Mouse (Mus musculus) thymus, adult 2 months (tissue): ENCODE results near the gene Stag1.

Experiments used
- CTCF ChIP-seq: fragments of 200-500 bp; IDR thresholded peaks from 2 replicates; pipeline ENCODE4 v1.5.1; 2012; ENCODE audit warnings: mild to moderate bottlenecking, control low read depth, low read length, moderate library complexity, borderline replicate concordance; ENCODE audit not compliant: control insufficient read depth, poor library complexity, insufficient read depth; ENCODE audit errors: extremely low read depth
- POLR2A ChIP-seq: fragments of 200-500 bp; IDR thresholded peaks from 2 replicates; pipeline ENCODE4 v1.6.1; 2012; ENCODE audit warnings: mild to moderate bottlenecking, low read length, control low read depth, moderate library complexity; ENCODE audit not compliant: control insufficient read depth, poor library complexity, insufficient read depth; ENCODE audit errors: extremely low read depth

DNA sequence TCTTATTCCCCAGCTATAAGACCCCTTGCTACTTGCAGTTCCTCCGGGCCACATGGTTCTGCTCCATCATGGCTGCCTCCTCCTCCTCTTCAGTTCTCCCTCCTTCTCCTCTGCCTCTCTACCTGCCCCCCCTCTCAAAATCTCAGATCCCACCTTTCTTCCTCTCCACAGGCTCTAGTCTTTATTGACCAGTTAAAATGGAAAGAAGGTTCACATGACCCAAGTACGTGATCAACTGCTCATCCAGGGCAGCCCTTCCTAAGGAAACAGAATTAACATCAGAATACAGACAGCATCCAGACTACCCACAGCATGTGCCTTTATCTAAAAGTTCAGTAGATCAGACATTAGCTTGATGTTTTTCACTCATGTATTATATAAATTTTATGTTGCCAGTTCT, 371.9 kb downstream of the Stag1 start:
- TF ChIP-seq CTCF (no peak), POLR2A (no peak)
